8 mouse cellular contexts compared by ENCODE assay signal in the genomic region with DNA sequence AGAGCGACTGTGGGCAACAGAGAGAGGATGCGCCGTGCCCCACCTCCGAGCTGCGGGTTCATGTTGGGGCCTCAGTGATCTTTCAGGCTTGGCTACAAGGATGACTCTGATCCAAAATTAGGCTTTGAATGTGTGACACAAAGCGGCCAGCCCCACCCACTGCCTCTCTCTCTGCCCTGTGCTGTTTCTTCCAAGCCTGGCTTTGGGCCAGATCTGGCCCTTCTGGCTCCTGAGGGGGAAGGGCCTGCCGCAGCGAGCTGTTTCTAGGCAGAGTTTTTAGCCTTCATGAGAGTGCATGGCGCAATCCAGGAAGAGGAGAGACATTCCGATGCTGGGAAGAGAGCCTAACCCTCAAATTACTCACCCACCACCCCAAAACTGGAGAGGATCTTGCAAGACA.
DNase-seq lines count a peak whose midpoint lies in the region; ATAC-seq and TF ChIP-seq lines count a peak whose summit lies in the region.

No protein-coding gene starts in this region.

- TF ChIP-seq CTCF in bone marrow macrophage, adult 2 months (IDR thresholded peaks at IDR 0.05; ENCODE audit: low read depth, low read length), result no peak
- TF ChIP-seq CTCF in embryonic fibroblast, embryonic 13.5 days (IDR thresholded peaks at IDR 0.05; ENCODE audit: borderline replicate concordance, insufficient read depth, low read length), result no peak

- peak overlapping the region; percentile 35 for H3K4me2 ChIP-seq in heart, embryonic 13.5 days
- H3K4me2 ChIP-seq in kidney, embryonic 16.5 days (replicated peaks; ENCODE audit: low read depth, low read length), result peak overlapping the region; percentile 5; the same call in 1 of the 2 replicates

- 20% methylated on average over 10 of the region's 10 CpGs for WGBS in heart, embryonic 13.5 days
- 46% methylated on average over 10 of the region's 10 CpGs for WGBS in kidney, embryonic 16.5 days

- H3K4me1 ChIP-seq in bone marrow macrophage, adult 2 months (ENCODE audit: control insufficient read depth, insufficient read depth, low read length), result peaks cover 29% of the 10 kb centered on the region
- peaks cover 15% of the 10 kb centered on the region for H3K4me1 ChIP-seq in embryonic fibroblast, embryonic 13.5 days (ENCODE audit: control insufficient read depth, insufficient read depth, low read length)
- H3K4me1 ChIP-seq in heart, embryonic 13.5 days, result peaks cover 50% of the 10 kb centered on the region
- H3K4me1 ChIP-seq in kidney, embryonic 16.5 days (ENCODE audit: insufficient read depth, low read length), result peaks cover 40% of the 10 kb centered on the region

- peak; percentile 65; the same call in 1 of the 2 replicates for ATAC-seq in heart, embryonic 13.5 days (ENCODE audit: extremely low read depth, insufficient number of reproducible peaks, low FRiP score, low TSS enrichment)
- ATAC-seq in kidney, embryonic 16.5 days (ENCODE audit: low FRiP score, low TSS enrichment), result peak; percentile 76
- ATAC-seq in activated CD4-positive, CD25-positive, alpha-beta regulatory T cell, adult 4 months, result no peak

- H3K4me3 ChIP-seq in bone marrow macrophage, adult 2 months (ENCODE audit: insufficient read depth, low read length), result peak overlapping the region; percentile 43; the same call in 1 of the 2 replicates
- H3K4me3 ChIP-seq in embryonic fibroblast, embryonic 13.5 days (ENCODE audit: insufficient read depth, low read length), result no peak overlapping the region
- H3K4me3 ChIP-seq in heart, embryonic 13.5 days, result no peak overlapping the region
- H3K4me3 ChIP-seq in kidney, embryonic 16.5 days (ENCODE audit: low read length), result no peak overlapping the region

- DNase-seq in 416B (ENCODE audit: low read depth), result peak; percentile 97
- peak; percentile 90 for DNase-seq in lung, postnatal 25 days (ENCODE audit: low spot score)
- DNase-seq in retina, postnatal 7 days (ENCODE audit: low read depth, low spot score), result peak; percentile 41

- H3K9me3 ChIP-seq in heart, embryonic 13.5 days, result no peaks in the 10 kb centered on the region
- H3K9me3 ChIP-seq in kidney, embryonic 16.5 days (ENCODE audit: low read length), result no peaks in the 10 kb centered on the region

- TF ChIP-seq POLR2A in bone marrow macrophage, adult 2 months (IDR thresholded peaks at IDR 0.05; ENCODE audit: borderline replicate concordance, low read depth, low read length), result no peak
- no peak; the same call in 1 of the 2 replicates for TF ChIP-seq POLR2A in embryonic fibroblast, embryonic 13.5 days (IDR thresholded peaks at IDR 0.05; ENCODE audit: low read depth, low read length)

- no peaks in the 10 kb centered on the region for H3K27me3 ChIP-seq in heart, embryonic 13.5 days (replicated peaks)
- H3K27me3 ChIP-seq in kidney, embryonic 16.5 days (ENCODE audit: insufficient read depth, low read length), result no peaks in the 10 kb centered on the region

- H3K36me3 ChIP-seq in heart, embryonic 13.5 days, result no peaks in the 10 kb centered on the region
- H3K36me3 ChIP-seq in kidney, embryonic 16.5 days (ENCODE audit: insufficient read depth, low read length), result no peaks in the 10 kb centered on the region

- H3K9ac ChIP-seq in heart, embryonic 13.5 days, result 0 out of 2 replicates have a peak overlapping the region, but pooled peaks have one; percentile 37
- H3K9ac ChIP-seq in kidney, embryonic 16.5 days (replicated peaks; ENCODE audit: low read length), result peak overlapping the region; percentile 42

- H3K27ac ChIP-seq in bone marrow macrophage, adult 2 months (ENCODE audit: insufficient read depth, low read depth, low read length), result peak overlapping the region; percentile 85
- H3K27ac ChIP-seq in embryonic fibroblast, embryonic 13.5 days (ENCODE audit: insufficient read depth, low read length), result peak overlapping the region; percentile 94
- H3K27ac ChIP-seq in heart, embryonic 13.5 days (replicated peaks), result peak overlapping the region; percentile 96
- H3K27ac ChIP-seq in kidney, embryonic 16.5 days (ENCODE audit: low read length), result peak overlapping the region; percentile 91

Comparison
In these comparisons a context has a peak if more than half of its experiments do, and no peak if none do; other contexts are left out.
1. DNase-seq: peak in every context shown above with its lines; median percentile 97 in 416B; 90 in lung, postnatal 25 days; 41 in retina, postnatal 7 days.